Mouse (Mus musculus) C2C12 (cell line): Measurements from ENCODE around the gene Plin2.

ENCODE experiments used
- CEBPB ChIP-seq: IDR thresholded peaks from one replicate; pipeline ENCODE4 v1.6.1; 2011; ENCODE audit warnings: low read depth, mild to moderate bottlenecking, control low read depth, moderate library complexity
- CTCF ChIP-seq: IDR thresholded peaks from one replicate; pipeline ENCODE4 v1.5.1; 2011; ENCODE audit not compliant: control insufficient read depth, insufficient read depth, insufficient read length
- FOSL1 ChIP-seq: IDR thresholded peaks from one replicate; pipeline ENCODE4 v1.8.0; 2011; ENCODE audit warnings: mild to moderate bottlenecking, low read length; ENCODE audit not compliant: poor library complexity, insufficient read depth, severe bottlenecking
- MAX ChIP-seq: IDR thresholded peaks from one replicate; pipeline ENCODE4 v1.6.1; 2011; ENCODE audit warnings: mild to moderate bottlenecking, control low read depth
- MYOG ChIP-seq: IDR thresholded peaks from one replicate; pipeline ENCODE4 v1.6.1; 2011; ENCODE audit not compliant: control insufficient read depth, insufficient read length; ENCODE audit errors: extremely low read depth
- USF1 ChIP-seq: IDR thresholded peaks from one replicate; pipeline ENCODE4 v1.6.1; 2011; ENCODE audit warnings: low read depth, mild to moderate bottlenecking, control low read depth, moderate library complexity

- TF ChIP-seq CTCF, result no peak
- no peak for TF ChIP-seq USF1
- TF ChIP-seq MAX, result no peak
- TF ChIP-seq FOSL1, result no peak
- TF ChIP-seq MYOG, result no peak
- TF ChIP-seq CEBPB, result no peak
Measured at GRCm38 (mm10) chr4:86651686-86652384, 18.0 kb downstream of the Plin2 start.
